Mouse (Mus musculus) G1E (cell line): ENCODE results near the gene Vmn1r115. TPM values are rescaled to one million over a fixed set of nuclear protein-coding genes. Genes with fewer than 3 reads are reported as not detected.
"Not testable (repeated sequence)": the region's sequence is repeated elsewhere in the genome, so short reads cannot be mapped to it uniquely, and the experiment has no call there.

Experiments used
- ATAC-seq: 2 replicates; pipeline ENCODE4 v1.8.0; 2016; ENCODE audit warnings: mild to moderate bottlenecking; ENCODE audit not compliant: insufficient number of reproducible peaks, poor library complexity, low FRiP score, severe bottlenecking; ENCODE audit errors: extremely low read depth
- DNase-seq: peaks from one replicate; pipeline ENCODE4 v3.0.0; 2012; ENCODE audit warnings: low spot score
- H3K27me3 ChIP-seq: 2 replicates; pipeline ENCODE4 v1.6.1; 2012; ENCODE audit warnings: mild to moderate bottlenecking, low read length, inconsistent platforms; ENCODE audit not compliant: insufficient read depth
- H3K36me3 ChIP-seq: replicated peaks from 2 replicates; pipeline ENCODE3; 2012; ENCODE audit warnings: mild to moderate bottlenecking, inconsistent platforms
- H3K4me1 ChIP-seq: 2 replicates; pipeline ENCODE4 v1.6.1; 2012; ENCODE audit warnings: low read depth, low read length, inconsistent platforms, mixed read lengths; ENCODE audit not compliant: insufficient read depth
- H3K4me3 ChIP-seq: 2 replicates; pipeline ENCODE4 v1.5.1; 2012; ENCODE audit warnings: low read depth, mild to moderate bottlenecking, inconsistent platforms, low read length, moderate library complexity, mixed read lengths
- H3K9me3 ChIP-seq: replicated peaks from 2 replicates; pipeline ENCODE4 v1.6.1; 2012; ENCODE audit warnings: inconsistent platforms
- polyA plus RNA-seq: library from polyadenylated mRNA; stranded (reverse); fragments of >175 nt; gene quantifications from 2 replicates; pipeline ENCODE4 v1.2.3, GENCODE M21; 2012
- total RNA-seq, 2 experiments: library from RNA; stranded (forward) in 1 of 2; stranded (reverse) in 1 of 2; fragments of 200-1000 nt in 1 of 2; fragments of >200 nt in 1 of 2; fragmentation: Nextera tagmentation in 1 of 2; gene quantifications; 2 replicates each; pipeline ENCODE4 v1.2.3; 2014 to 2017

Vmn1r115 gene
- total RNA-seq (2014; fragmentation: Nextera tagmentation) (not detected in 2 replicates), total RNA-seq (2017) (not detected in 2 replicates), polyA plus RNA-seq (not detected in 2 replicates)

DNA sequence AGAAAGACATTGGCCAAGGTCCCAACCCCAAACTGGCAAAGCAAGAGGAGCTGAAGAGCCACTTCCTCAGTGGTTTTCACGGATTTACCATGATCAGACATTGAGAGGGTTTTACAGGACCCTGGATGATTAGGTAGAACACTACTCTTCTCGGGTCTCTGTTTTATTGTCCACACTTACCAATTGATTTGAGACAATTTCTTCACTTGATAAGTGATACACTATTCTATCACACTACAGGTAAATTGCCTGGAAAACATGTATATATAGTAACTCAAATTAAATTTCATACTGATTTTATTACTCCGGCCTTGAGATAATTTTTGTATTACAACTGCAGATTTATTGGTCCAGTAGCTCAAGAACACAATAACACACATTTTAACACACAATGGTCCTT is at the start of gene Vmn1r115:
Gene Vmn1r115, minus strand, starts transcription at position 101 of the 400 bp plus-strand sequence.
- not testable (repeated sequence) for H3K9me3 ChIP-seq, H3K36me3 ChIP-seq, H3K4me1 ChIP-seq, H3K27me3 ChIP-seq, ATAC-seq, DNase-seq, H3K4me3 ChIP-seq

DNA sequence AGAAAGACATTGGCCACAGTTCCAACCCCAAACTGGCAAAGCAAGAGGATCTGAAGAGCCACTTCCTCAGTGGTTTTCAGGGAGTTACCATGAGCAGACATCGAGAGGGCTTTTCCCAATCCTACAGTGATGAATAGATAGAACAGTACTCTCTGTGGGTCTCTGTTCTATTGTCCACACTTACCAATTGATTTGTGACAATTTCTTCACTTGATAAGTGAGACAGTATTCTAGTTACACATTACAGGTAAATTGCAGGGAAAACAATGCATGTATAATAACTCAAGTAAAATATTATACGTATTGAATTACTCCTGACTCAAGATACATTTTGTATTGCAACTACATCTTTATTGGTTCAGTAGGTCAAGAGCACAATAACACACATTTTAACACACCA is 39.2 kb upstream of the Vmn1r115 start, which contains the start of gene Vmn1r117:
Gene Vmn1r117, minus strand, starts transcription at position 101 of the 400 bp plus-strand sequence.
- not testable (repeated sequence) for H3K36me3 ChIP-seq, ATAC-seq, H3K4me3 ChIP-seq, H3K9me3 ChIP-seq, H3K27me3 ChIP-seq, DNase-seq, H3K4me1 ChIP-seq

DNA sequence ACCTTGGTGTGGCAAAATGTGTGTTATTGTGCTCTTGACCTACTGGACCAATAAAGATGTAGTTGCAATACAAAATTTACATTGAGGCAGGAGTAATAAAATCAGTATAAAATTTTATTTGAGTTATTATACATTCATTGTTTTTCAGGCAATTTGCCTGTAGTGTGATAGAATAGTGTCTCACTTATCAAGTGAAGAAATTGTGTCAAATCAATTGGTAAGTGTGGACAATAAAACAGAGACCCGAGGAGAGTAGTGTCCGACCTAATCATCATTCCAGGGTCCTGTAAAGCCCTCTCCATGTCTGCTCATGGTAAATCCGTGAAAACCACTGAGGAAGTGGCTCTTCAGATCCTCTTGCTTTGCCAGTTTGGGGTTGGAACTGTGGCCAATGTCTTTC is 27.2 kb upstream of the Vmn1r115 start, which contains the start of gene Vmn1r116:
Gene Vmn1r116, plus strand, starts transcription at position 301 of the 400 bp plus-strand sequence.
- H3K4me3 ChIP-seq, H3K36me3 ChIP-seq, DNase-seq, H3K4me1 ChIP-seq, H3K27me3 ChIP-seq, H3K9me3 ChIP-seq, ATAC-seq: not testable (repeated sequence)

DNA sequence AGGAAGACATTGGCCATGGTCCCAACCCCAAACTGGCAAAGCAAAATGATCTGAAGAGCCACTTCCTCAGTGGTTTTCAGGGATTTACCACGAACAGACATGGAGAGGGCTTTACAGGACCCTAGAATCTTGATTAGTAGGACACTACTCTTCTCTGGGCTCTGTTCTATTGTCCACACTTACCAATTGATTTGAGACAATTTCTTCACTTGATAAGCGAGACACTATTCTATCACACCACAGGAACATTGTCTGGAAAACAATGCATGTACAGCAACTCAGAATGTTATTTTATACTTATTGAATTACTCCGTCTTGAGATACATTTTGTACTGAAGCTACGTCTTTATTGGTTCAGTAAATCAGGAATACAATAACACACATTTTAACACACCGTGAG is 32.7 kb downstream of the Vmn1r115 start, which contains the start of gene Vmn1r114:
Gene Vmn1r114, minus strand, starts transcription at position 101 of the 400 bp plus-strand sequence.
- H3K4me1 ChIP-seq, H3K9me3 ChIP-seq, DNase-seq, ATAC-seq, H3K27me3 ChIP-seq, H3K36me3 ChIP-seq, H3K4me3 ChIP-seq: not testable (repeated sequence)

Other genes with a start within 250 kb of the Vmn1r115 start
- not detected in 2 replicates for gene Gm4513, start 246.0 kb downstream of the Vmn1r115 start, total RNA-seq (2014; fragmentation: Nextera tagmentation)
- not detected in 2 replicates for gene Gm4513, start 246.0 kb downstream of the Vmn1r115 start, total RNA-seq (2017)
- not detected in 2 replicates for gene Gm4513, start 246.0 kb downstream of the Vmn1r115 start, polyA plus RNA-seq
- not detected in 2 replicates for gene Vmn1r107, start 176.1 kb downstream of the Vmn1r115 start, total RNA-seq (2014; fragmentation: Nextera tagmentation)
- not detected in 2 replicates for gene Vmn1r107, start 176.1 kb downstream of the Vmn1r115 start, total RNA-seq (2017)
- gene Vmn1r107, start 176.1 kb downstream of the Vmn1r115 start, polyA plus RNA-seq, result not detected in 2 replicates
- not detected in 2 replicates for gene Vmn1r111, start 141.8 kb downstream of the Vmn1r115 start, total RNA-seq (2014; fragmentation: Nextera tagmentation)
- not detected in 2 replicates for gene Vmn1r111, start 141.8 kb downstream of the Vmn1r115 start, total RNA-seq (2017)
- not detected in 2 replicates for gene Vmn1r111, start 141.8 kb downstream of the Vmn1r115 start, polyA plus RNA-seq
- not detected in 2 replicates for gene Gm10668, start 114.4 kb downstream of the Vmn1r115 start, total RNA-seq (2014; fragmentation: Nextera tagmentation)
- not detected in 2 replicates for gene Gm10668, start 114.4 kb downstream of the Vmn1r115 start, total RNA-seq (2017)
- gene Gm10668, start 114.4 kb downstream of the Vmn1r115 start, polyA plus RNA-seq, result not detected in 2 replicates
- not detected in 2 replicates for gene Vmn1r112, start 73.8 kb downstream of the Vmn1r115 start, total RNA-seq (2014; fragmentation: Nextera tagmentation)
- not detected in 2 replicates for gene Vmn1r112, start 73.8 kb downstream of the Vmn1r115 start, total RNA-seq (2017)
- gene Vmn1r112, start 73.8 kb downstream of the Vmn1r115 start, polyA plus RNA-seq, result not detected in 2 replicates
- gene Vmn1r113, start 57.7 kb downstream of the Vmn1r115 start, total RNA-seq (2014; fragmentation: Nextera tagmentation), result not detected in 2 replicates
- not detected in 2 replicates for gene Vmn1r113, start 57.7 kb downstream of the Vmn1r115 start, total RNA-seq (2017)
- not detected in 2 replicates for gene Vmn1r113, start 57.7 kb downstream of the Vmn1r115 start, polyA plus RNA-seq
- gene Vmn1r114, start 32.8 kb downstream of the Vmn1r115 start, total RNA-seq (2014; fragmentation: Nextera tagmentation), result not detected in 2 replicates
- gene Vmn1r114, start 32.8 kb downstream of the Vmn1r115 start, total RNA-seq (2017), result not detected in 2 replicates
- not detected in 2 replicates for gene Vmn1r114, start 32.8 kb downstream of the Vmn1r115 start, polyA plus RNA-seq
- not detected in 2 replicates for gene Vmn1r116, start 27.3 kb upstream of the Vmn1r115 start, total RNA-seq (2014; fragmentation: Nextera tagmentation)
- gene Vmn1r116, start 27.3 kb upstream of the Vmn1r115 start, total RNA-seq (2017), result 0.17 TPM in 1 of 2 replicates, not detected in the other
- gene Vmn1r116, start 27.3 kb upstream of the Vmn1r115 start, polyA plus RNA-seq, result not detected in 2 replicates
- gene Vmn1r117, start 39.1 kb upstream of the Vmn1r115 start, total RNA-seq (2014; fragmentation: Nextera tagmentation), result not detected in 2 replicates
- not detected in 2 replicates for gene Vmn1r117, start 39.1 kb upstream of the Vmn1r115 start, total RNA-seq (2017)
- gene Vmn1r117, start 39.1 kb upstream of the Vmn1r115 start, polyA plus RNA-seq, result not detected in 2 replicates
- gene Vmn1r118, start 67.4 kb upstream of the Vmn1r115 start, total RNA-seq (2014; fragmentation: Nextera tagmentation), result not detected in 2 replicates
- gene Vmn1r118, start 67.4 kb upstream of the Vmn1r115 start, total RNA-seq (2017), result not detected in 2 replicates
- gene Vmn1r118, start 67.4 kb upstream of the Vmn1r115 start, polyA plus RNA-seq, result not detected in 2 replicates
- not detected in 2 replicates for gene Vmn1r119, start 167.5 kb upstream of the Vmn1r115 start, total RNA-seq (2014; fragmentation: Nextera tagmentation)
- not detected in 2 replicates for gene Vmn1r119, start 167.5 kb upstream of the Vmn1r115 start, total RNA-seq (2017)
- not detected in 2 replicates for gene Vmn1r119, start 167.5 kb upstream of the Vmn1r115 start, polyA plus RNA-seq
- gene Vmn1r120, start 208.8 kb upstream of the Vmn1r115 start, total RNA-seq (2014; fragmentation: Nextera tagmentation), result not detected in 2 replicates
- not detected in 2 replicates for gene Vmn1r120, start 208.8 kb upstream of the Vmn1r115 start, total RNA-seq (2017)
- not detected in 2 replicates for gene Vmn1r120, start 208.8 kb upstream of the Vmn1r115 start, polyA plus RNA-seq